Mouse (Mus musculus) lung, postnatal 4 days (tissue): ENCODE results near the gene Ccdc110.

ENCODE experiments used
- DNase-seq, 2 experiments: peaks; one replicate each; pipeline ENCODE4 v3.0.0; 2021

The Ccdc110 gene

GRCm38 (mm10) chr8:45934582-45935014 is at the start of gene Ccdc110:
TSS of gene Ccdc110 (plus strand) at chr8:45934619.
- DNase-seq: peak; percentile 91 to 96

GRCm38 (mm10) chr8:45885202-45885685 is 49.2 kb upstream of the Ccdc110 start, which contains the start of gene Pdlim3:
TSS of gene Pdlim3 (plus strand) at chr8:45885461.
- peak; percentile 67 to 73 for DNase-seq

GRCm38 (mm10) chr8:45885775-45886174 is 48.6 kb upstream of the Ccdc110 start:
- DNase-seq: peak; percentile 26 to 30

- no peak for DNase-seq
These were observed 44.7 kb upstream of the Ccdc110 start for GRCm38 (mm10) chr8:45889737-45890136.

GRCm38 (mm10) chr8:45896590-45896989 is 37.8 kb upstream of the Ccdc110 start:
- DNase-seq: no peak

GRCm38 (mm10) chr8:45899783-45900182 is 34.6 kb upstream of the Ccdc110 start:
- no peak for DNase-seq

- no peak for DNase-seq
These were observed 32.8 kb upstream of the Ccdc110 start for GRCm38 (mm10) chr8:45901626-45902025.

GRCm38 (mm10) chr8:45903659-45904058 is 30.8 kb upstream of the Ccdc110 start:
- peak; percentile 16 to 44 for DNase-seq

GRCm38 (mm10) chr8:45905591-45906250 is 28.7 kb upstream of the Ccdc110 start:
- peak in 1 of 2 experiments; percentile 9 for DNase-seq

- DNase-seq: no peak
These were observed 28.2 kb upstream of the Ccdc110 start for GRCm38 (mm10) chr8:45906251-45906619.

- DNase-seq: no peak
These were observed 20.7 kb upstream of the Ccdc110 start for GRCm38 (mm10) chr8:45913707-45914106.

- DNase-seq: peak in 1 of 2 experiments; percentile 8
These were observed 17.9 kb upstream of the Ccdc110 start for GRCm38 (mm10) chr8:45916496-45916895.

GRCm38 (mm10) chr8:45917040-45917679 is 17.3 kb upstream of the Ccdc110 start:
- peak in 1 of 2 experiments; percentile 53 for DNase-seq

GRCm38 (mm10) chr8:45918891-45919290 is 15.5 kb upstream of the Ccdc110 start:
- no peak for DNase-seq

GRCm38 (mm10) chr8:45920392-45920791 is 14.0 kb upstream of the Ccdc110 start:
- DNase-seq: no peak

GRCm38 (mm10) chr8:45922116-45922515 is 12.3 kb upstream of the Ccdc110 start:
- no peak for DNase-seq

- no peak for DNase-seq
These were observed 2.6 kb downstream of the Ccdc110 start for GRCm38 (mm10) chr8:45936986-45937385.

- DNase-seq: no peak
These were observed 11.9 kb downstream of the Ccdc110 start for GRCm38 (mm10) chr8:45946283-45946682.

GRCm38 (mm10) chr8:45950622-45951021 is 16.2 kb downstream of the Ccdc110 start:
- no peak for DNase-seq

GRCm38 (mm10) chr8:45970894-45971293 is 36.5 kb downstream of the Ccdc110 start:
- DNase-seq: no peak

- DNase-seq: no peak
These were observed 39.6 kb downstream of the Ccdc110 start for GRCm38 (mm10) chr8:45973988-45974505.

GRCm38 (mm10) chr8:45975126-45975836 is 40.9 kb downstream of the Ccdc110 start, which contains the start of the genes 1700029J07Rik and Ufsp2:
TSS of gene 1700029J07Rik (minus strand) at chr8:45975252.
TSS of gene Ufsp2 (plus strand) at chr8:45975528.
- peak; percentile 96 to 97 for DNase-seq

- DNase-seq: no peak
These were observed 41.5 kb downstream of the Ccdc110 start for GRCm38 (mm10) chr8:45975837-45976468.
